Mouse (Mus musculus): Measurements from ENCODE around the gene Pex14.

- no peak for TF ChIP-seq GATA1 (IDR thresholded peaks at IDR 0.05; ENCODE audit: borderline replicate concordance, low read length)
- no peak for TF ChIP-seq FLI1 (IDR thresholded peaks at IDR 0.05; ENCODE audit: low read length)
These were observed 105.7 kb downstream of the Pex14 start for GRCm38 (mm10) chr4:148993948-148994347.
